Mouse (Mus musculus): ENCODE measurements at regions not wholly inside any gene's neighbourhood (a gene's known extent, or its start where the extent isn't known, plus 50 kb on each side); places are given as distances from the start of the nearest gene placed in this dataset.

DNA sequence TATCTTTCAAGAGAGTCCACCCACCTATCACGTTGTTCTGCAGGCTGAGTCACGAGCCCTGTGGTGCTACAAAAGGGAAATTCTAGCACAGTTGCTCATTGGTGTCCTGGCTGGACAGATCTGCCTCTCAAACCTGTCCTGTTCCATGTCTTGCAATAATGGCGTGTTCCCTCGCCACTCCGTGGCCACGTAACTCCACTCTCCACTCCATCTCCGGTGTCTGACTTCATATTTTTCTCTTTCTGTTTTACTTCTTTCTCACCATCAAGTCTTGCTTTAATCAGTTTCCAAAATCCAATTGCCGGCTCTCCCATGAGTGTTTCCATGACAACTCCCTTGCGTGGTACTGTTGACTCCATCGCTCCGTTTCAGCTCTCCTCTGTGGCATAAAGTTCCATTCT, 107.1 kb upstream of the Oxgr1 start:
- ATAC-seq (ENCODE audit: extremely low read depth, insufficient number of reproducible peaks, low FRiP score, poor library complexity, severe bottlenecking): no peak
- DNase-seq (ENCODE audit: low spot score): no peak
- H3K9me3 ChIP-seq (replicated peaks): peaks cover 62% of the 10 kb centered on the region
- no peaks in the 10 kb centered on the region for H3K36me3 ChIP-seq (replicated peaks)
- TF ChIP-seq GATA2 (IDR thresholded peaks at IDR 0.05; ENCODE audit: borderline replicate concordance, low read depth, low read length): no peak
- no peak for TF ChIP-seq CTCF (IDR thresholded peaks at IDR 0.05; ENCODE audit: low read depth, low read length)
- no peak for TF ChIP-seq POLR2AphosphoS5 (IDR thresholded peaks at IDR 0.05; ENCODE audit: insufficient replicate concordance, low read depth, low read length)
- no peak for TF ChIP-seq GATA1 (IDR thresholded peaks at IDR 0.05; ENCODE audit: borderline replicate concordance, low read length)
- no peak for TF ChIP-seq TAL1 (conservative IDR thresholded peaks at IDR 0.05; ENCODE audit: low read depth, low read length)
- no peaks in the 10 kb centered on the region; the same call in 1 of the 2 replicates for H3K27me3 ChIP-seq (ENCODE audit: insufficient read depth, low read length)
- H3K4me3 ChIP-seq (ENCODE audit: low read depth, low read length): no peak overlapping the region
- H3K4me1 ChIP-seq (ENCODE audit: insufficient read depth, low read depth, low read length): no peaks in the 10 kb centered on the region

DNA sequence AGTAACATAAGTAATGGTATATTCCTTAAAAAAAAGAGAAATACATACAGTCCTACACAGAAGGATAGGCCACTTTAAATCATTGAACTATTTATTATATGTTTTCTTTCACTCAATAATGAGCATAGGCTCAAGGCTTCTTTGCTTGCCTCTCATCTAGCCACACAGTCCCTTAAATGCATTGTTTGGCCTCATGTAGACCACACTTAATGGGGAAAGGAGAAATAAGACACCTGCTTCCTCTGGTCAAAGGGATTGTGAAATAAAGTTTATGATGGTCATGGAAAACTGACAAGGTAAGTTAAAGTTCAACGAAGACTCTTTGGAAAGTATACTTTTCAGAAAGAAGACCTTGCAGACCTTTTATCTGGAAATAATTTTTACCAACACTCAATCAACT, 108.4 kb upstream of the Oxgr1 start:
- H3K27me3 ChIP-seq (ENCODE audit: insufficient read depth, low read length): no peaks in the 10 kb centered on the region; the same call in 1 of the 2 replicates
- H3K9me3 ChIP-seq (replicated peaks): peaks cover 59% of the 10 kb centered on the region
- H3K4me1 ChIP-seq (ENCODE audit: insufficient read depth, low read depth, low read length): no peaks in the 10 kb centered on the region
- DNase-seq (ENCODE audit: low spot score) (no peak), ATAC-seq (ENCODE audit: extremely low read depth, insufficient number of reproducible peaks, low FRiP score, poor library complexity, severe bottlenecking) (no peak)
- no peak for TF ChIP-seq CTCF (IDR thresholded peaks at IDR 0.05; ENCODE audit: low read depth, low read length)
- TF ChIP-seq POLR2AphosphoS5 (IDR thresholded peaks at IDR 0.05; ENCODE audit: insufficient replicate concordance, low read depth, low read length): no peak
- no peak for TF ChIP-seq GATA2 (IDR thresholded peaks at IDR 0.05; ENCODE audit: borderline replicate concordance, low read depth, low read length)
- no peak for TF ChIP-seq TAL1 (conservative IDR thresholded peaks at IDR 0.05; ENCODE audit: low read depth, low read length)
- no peak for TF ChIP-seq GATA1 (IDR thresholded peaks at IDR 0.05; ENCODE audit: borderline replicate concordance, low read length)
- H3K4me3 ChIP-seq (ENCODE audit: low read depth, low read length): no peak overlapping the region
- no peaks in the 10 kb centered on the region for H3K36me3 ChIP-seq (replicated peaks)

DNA sequence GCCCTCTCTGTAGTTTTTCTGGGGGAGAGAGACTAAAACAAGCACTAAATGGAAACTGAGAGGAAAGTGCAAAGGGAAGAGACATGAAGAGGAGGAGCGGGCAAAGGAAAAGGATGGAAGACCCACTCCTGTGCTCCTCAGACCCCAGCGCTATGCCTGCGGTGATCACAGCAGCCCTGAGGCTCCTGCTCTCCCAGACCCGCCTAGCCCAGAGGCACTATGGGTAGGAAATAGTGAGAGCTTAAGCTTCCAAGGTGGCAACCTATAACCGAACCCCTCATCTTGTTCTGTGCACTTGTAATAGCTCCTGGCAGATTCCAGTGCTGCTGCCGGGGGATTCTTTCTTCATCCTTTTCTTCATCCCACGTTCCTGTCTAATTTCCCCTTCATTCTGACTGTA, 112.2 kb upstream of the Oxgr1 start:
- no peaks in the 10 kb centered on the region for H3K36me3 ChIP-seq (replicated peaks)
- peaks cover 56% of the 10 kb centered on the region for H3K9me3 ChIP-seq (replicated peaks)
- no peak for ATAC-seq (ENCODE audit: extremely low read depth, insufficient number of reproducible peaks, low FRiP score, poor library complexity, severe bottlenecking)
- TF ChIP-seq CTCF (IDR thresholded peaks at IDR 0.05; ENCODE audit: low read depth, low read length) (no peak), TAL1 (conservative IDR thresholded peaks at IDR 0.05; ENCODE audit: low read depth, low read length) (no peak), GATA2 (IDR thresholded peaks at IDR 0.05; ENCODE audit: borderline replicate concordance, low read depth, low read length) (no peak), GATA1 (IDR thresholded peaks at IDR 0.05; ENCODE audit: borderline replicate concordance, low read length) (no peak), POLR2AphosphoS5 (IDR thresholded peaks at IDR 0.05; ENCODE audit: insufficient replicate concordance, low read depth, low read length) (no peak)
- no peak for DNase-seq (ENCODE audit: low spot score)
- no peaks in the 10 kb centered on the region for H3K4me1 ChIP-seq (ENCODE audit: insufficient read depth, low read depth, low read length)
- H3K27me3 ChIP-seq (ENCODE audit: insufficient read depth, low read length): no peaks in the 10 kb centered on the region; the same call in 1 of the 2 replicates
- no peak overlapping the region for H3K4me3 ChIP-seq (ENCODE audit: low read depth, low read length)

DNA sequence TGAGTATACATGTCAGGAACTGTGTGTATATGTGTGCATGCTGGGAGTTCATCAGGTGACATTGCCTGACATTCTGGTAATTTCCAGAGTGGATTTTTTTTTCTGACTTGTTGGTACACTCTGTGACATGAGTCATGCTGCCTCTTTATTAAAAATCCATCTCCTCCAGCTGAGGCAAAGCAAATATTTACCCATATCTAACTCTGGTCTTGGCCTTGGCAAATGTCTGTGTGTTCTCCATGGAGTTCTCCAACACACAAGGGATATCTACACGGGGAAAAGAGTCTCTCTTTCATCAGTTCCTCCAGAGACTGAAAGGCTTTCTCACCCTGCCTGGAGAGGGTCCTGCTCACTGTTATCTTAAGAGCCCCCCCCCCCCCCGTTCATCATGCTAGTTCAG, 111.3 kb upstream of the Mbnl2 start:
- ATAC-seq (ENCODE audit: extremely low read depth, insufficient number of reproducible peaks, low FRiP score, poor library complexity, severe bottlenecking): no peak
- H3K9me3 ChIP-seq (replicated peaks): peaks cover 56% of the 10 kb centered on the region
- no peak overlapping the region for H3K4me3 ChIP-seq (ENCODE audit: low read depth, low read length)
- TF ChIP-seq GATA1 (IDR thresholded peaks at IDR 0.05; ENCODE audit: borderline replicate concordance, low read length): no peak
- TF ChIP-seq TAL1 (conservative IDR thresholded peaks at IDR 0.05; ENCODE audit: low read depth, low read length): no peak
- TF ChIP-seq GATA2 (IDR thresholded peaks at IDR 0.05; ENCODE audit: borderline replicate concordance, low read depth, low read length): no peak
- no peak for TF ChIP-seq CTCF (IDR thresholded peaks at IDR 0.05; ENCODE audit: low read depth, low read length)
- TF ChIP-seq POLR2AphosphoS5 (IDR thresholded peaks at IDR 0.05; ENCODE audit: insufficient replicate concordance, low read depth, low read length): no peak
- H3K27me3 ChIP-seq (ENCODE audit: insufficient read depth, low read length): no peaks in the 10 kb centered on the region
- DNase-seq (ENCODE audit: low spot score): no peak
- H3K36me3 ChIP-seq (replicated peaks): no peaks in the 10 kb centered on the region
- H3K4me1 ChIP-seq (ENCODE audit: insufficient read depth, low read depth, low read length): no peaks in the 10 kb centered on the region

DNA sequence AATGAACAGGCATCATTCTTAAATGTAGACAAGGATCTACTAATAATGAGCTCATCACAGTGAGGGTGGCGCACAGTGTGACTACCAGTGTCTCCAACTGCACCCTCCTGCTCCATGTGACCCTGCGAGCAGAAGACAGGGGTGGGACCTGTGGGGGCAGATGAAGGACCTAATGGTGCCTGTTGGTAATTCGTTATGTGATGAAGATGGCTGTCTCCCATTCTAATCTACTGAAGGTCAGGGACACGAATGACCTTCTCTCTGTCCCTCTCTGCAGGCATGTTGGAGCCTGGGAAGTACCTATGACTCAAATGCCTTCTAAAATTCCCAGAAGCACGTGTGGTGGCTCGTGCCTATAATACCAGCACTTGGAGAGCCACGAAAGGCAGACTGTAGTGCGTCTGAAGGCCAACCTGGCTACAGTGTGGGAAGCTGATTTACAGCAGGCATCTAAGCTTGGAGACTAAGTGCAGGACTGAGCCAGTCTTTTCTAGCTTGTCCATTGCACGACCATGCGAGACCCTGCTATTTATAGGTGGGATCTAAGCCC, 109.9 kb upstream of the Mbnl2 start:
- no peak for TF ChIP-seq TAL1 (conservative IDR thresholded peaks at IDR 0.05; ENCODE audit: low read depth, low read length)
- TF ChIP-seq GATA2 (IDR thresholded peaks at IDR 0.05; ENCODE audit: borderline replicate concordance, low read depth, low read length): no peak
- Histone ChIP-seq H3K27me3 (ENCODE audit: insufficient read depth, low read length) (no peaks in the 10 kb centered on the region), H3K36me3 (replicated peaks) (no peaks in the 10 kb centered on the region), H3K4me3 (ENCODE audit: low read depth, low read length) (no peak overlapping the region), H3K4me1 (ENCODE audit: insufficient read depth, low read depth, low read length) (no peaks in the 10 kb centered on the region), H3K9me3 (replicated peaks) (peaks cover 60% of the 10 kb centered on the region)
- no peak for ATAC-seq (ENCODE audit: extremely low read depth, insufficient number of reproducible peaks, low FRiP score, poor library complexity, severe bottlenecking)
- DNase-seq (ENCODE audit: low spot score): no peak

DNA sequence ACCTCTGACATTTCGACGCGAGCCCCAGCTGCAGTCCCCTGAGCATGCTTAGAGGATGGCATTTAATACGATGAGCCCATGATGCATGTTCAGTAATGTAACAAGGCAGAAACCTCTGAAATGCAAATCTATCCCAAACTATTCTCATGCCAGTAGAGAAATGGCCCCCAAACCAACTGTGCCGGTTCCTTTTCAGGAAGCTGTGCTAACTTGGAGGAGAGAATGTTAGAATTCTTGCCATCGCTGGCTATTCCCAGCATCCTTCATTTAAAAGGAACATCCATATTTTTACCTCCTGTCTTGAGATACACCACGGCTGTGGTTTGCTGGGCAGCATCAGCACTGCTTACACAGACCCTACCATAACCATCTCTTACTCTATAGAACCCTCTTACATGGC, 104.7 kb upstream of the Mbnl2 start:
- ATAC-seq (ENCODE audit: extremely low read depth, insufficient number of reproducible peaks, low FRiP score, poor library complexity, severe bottlenecking) (no peak), DNase-seq (ENCODE audit: low spot score) (no peak)
- no peak overlapping the region for H3K4me3 ChIP-seq (ENCODE audit: low read depth, low read length)
- TF ChIP-seq GATA1 (IDR thresholded peaks at IDR 0.05; ENCODE audit: borderline replicate concordance, low read length): no peak
- TF ChIP-seq TAL1 (conservative IDR thresholded peaks at IDR 0.05; ENCODE audit: low read depth, low read length): no peak
- TF ChIP-seq POLR2AphosphoS5 (IDR thresholded peaks at IDR 0.05; ENCODE audit: insufficient replicate concordance, low read depth, low read length): no peak
- no peak for TF ChIP-seq CTCF (IDR thresholded peaks at IDR 0.05; ENCODE audit: low read depth, low read length)
- TF ChIP-seq GATA2 (IDR thresholded peaks at IDR 0.05; ENCODE audit: borderline replicate concordance, low read depth, low read length): no peak
- no peaks in the 10 kb centered on the region for H3K4me1 ChIP-seq (ENCODE audit: insufficient read depth, low read depth, low read length)
- H3K36me3 ChIP-seq (replicated peaks): no peaks in the 10 kb centered on the region
- no peaks in the 10 kb centered on the region for H3K27me3 ChIP-seq (ENCODE audit: insufficient read depth, low read length)
- peaks cover 56% of the 10 kb centered on the region for H3K9me3 ChIP-seq (replicated peaks)

All from G1E (cell line).